Mouse (Mus musculus) ES-E14 (cell line): ENCODE results near the gene Gpr146.

ENCODE experiments used
- CHD2 ChIP-seq: IDR thresholded peaks from 2 replicates; pipeline ENCODE4 v1.6.1; 2014; ENCODE audit warnings: mild to moderate bottlenecking, low read depth, low read length, inconsistent platforms
- MAFK ChIP-seq: IDR thresholded peaks from 2 replicates; pipeline ENCODE4 v1.6.1; 2014; ENCODE audit warnings: mild to moderate bottlenecking, low read depth, low read length, inconsistent platforms; ENCODE audit not compliant: insufficient read depth
- ZNF384 ChIP-seq: IDR thresholded peaks from 2 replicates; pipeline ENCODE4 v1.6.1; 2012; ENCODE audit warnings: low read depth, low read length, inconsistent platforms

DNA sequence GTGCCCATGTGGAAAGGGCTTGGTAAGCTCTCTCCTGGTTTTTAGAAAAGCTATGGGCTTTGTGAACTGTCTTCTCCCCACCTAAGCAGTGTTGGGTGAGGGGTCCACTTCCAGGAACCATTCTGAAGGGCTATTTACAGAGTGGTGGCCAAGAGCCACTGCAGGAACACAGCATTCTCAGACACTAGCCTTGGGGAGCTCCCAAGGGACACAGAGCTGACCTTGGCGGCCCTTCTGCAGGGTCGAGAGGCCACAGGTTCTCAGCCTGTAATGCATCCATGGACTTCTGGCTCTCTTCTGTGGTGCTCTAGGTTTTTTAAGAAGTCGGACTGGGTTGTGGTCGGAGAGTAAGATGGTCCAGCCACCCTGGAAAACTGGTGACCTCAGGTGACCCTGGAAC is 32.6 kb downstream of the Gpr146 start:
- no peak for TF ChIP-seq CHD2
- no peak for TF ChIP-seq ZNF384
- TF ChIP-seq MAFK = no peak
